14 mouse cellular contexts compared by ENCODE assay signal in genomic region chr4:139090303-139090940, GRCm38 (mm10). TPM values are rescaled to one million over a fixed set of nuclear protein-coding genes. Genes with fewer than 3 reads are reported as not detected.
DNase-seq lines count a peak whose midpoint lies in the region; ATAC-seq and TF ChIP-seq lines count a peak whose summit lies in the region.
"Had no signal": no experiment of that assay in that cellular context is flagged by ENCODE, and none has a peak within 500 bp of the region (broad histone marks: within the 10 kb centered on the region; RNA-seq: fewer than 3 reads in every experiment).

No protein-coding gene starts in this region.

- peak overlapping the region; percentile 46; the same call in 1 of the 2 replicates for H3K9ac ChIP-seq in hindbrain, embryonic 13.5 days
- no peak overlapping the region for H3K9ac ChIP-seq in hindbrain, embryonic 11.5 days (ENCODE audit: low read depth, low read length)
- peak overlapping the region; percentile 28; the same call in 1 of the 2 replicates for H3K9ac ChIP-seq in intestine, postnatal 0 days (ENCODE audit: low read depth, low read length)
- H3K9ac ChIP-seq in neural tube, embryonic 13.5 days: 0 out of 2 replicates have a peak overlapping the region, but pooled peaks have one; percentile 32
- H3K9ac ChIP-seq in forebrain, embryonic 15.5 days (replicated peaks): no peak overlapping the region
- H3K9ac ChIP-seq: liver, embryonic 13.5 days had no signal

- H3K4me2 ChIP-seq in hindbrain, embryonic 13.5 days: peak overlapping the region; percentile 89
- H3K4me2 ChIP-seq in hindbrain, embryonic 11.5 days (replicated peaks; ENCODE audit: low read depth, low read length): no peak overlapping the region
- peak overlapping the region; percentile 93 for H3K4me2 ChIP-seq in intestine, postnatal 0 days (replicated peaks; ENCODE audit: low read depth)
- H3K4me2 ChIP-seq in neural tube, embryonic 13.5 days: peak overlapping the region; percentile 92
- no peak overlapping the region for H3K4me2 ChIP-seq in forebrain, embryonic 15.5 days (replicated peaks)
- H3K4me2 ChIP-seq: liver, embryonic 13.5 days; midbrain, embryonic 11.5 days had no signal

- no peak for TF ChIP-seq POLR2A in cortical plate, adult 2 months (IDR thresholded peaks at IDR 0.05; ENCODE audit: extremely low read depth, insufficient read depth, low read length)

- no peak for ATAC-seq in hindbrain, embryonic 13.5 days (ENCODE audit: low FRiP score)
- ATAC-seq in hindbrain, embryonic 11.5 days (ENCODE audit: low FRiP score): no peak
- no peak for ATAC-seq in intestine, postnatal 0 days
- no peak for ATAC-seq in neural tube, embryonic 13.5 days (ENCODE audit: low read depth)
- ATAC-seq in forebrain, embryonic 15.5 days (replicated peaks): no peak

- no peak for TF ChIP-seq CTCF in cortical plate, adult 2 months (IDR thresholded peaks at IDR 0.05; ENCODE audit: extremely low read depth, insufficient read depth, low read length)
- no peak for TF ChIP-seq CTCF in intestine, postnatal 0 days (IDR thresholded peaks at IDR 0.05; ENCODE audit: low read depth)

- no peaks in the 10 kb centered on the region for H3K36me3 ChIP-seq in hindbrain, embryonic 13.5 days
- H3K36me3 ChIP-seq in hindbrain, embryonic 11.5 days (ENCODE audit: control insufficient read depth, insufficient read depth, low read length): no peaks in the 10 kb centered on the region
- H3K36me3 ChIP-seq in intestine, postnatal 0 days (ENCODE audit: control insufficient read depth, insufficient read depth): no peaks in the 10 kb centered on the region; the same call in 1 of the 2 replicates
- no peaks in the 10 kb centered on the region for H3K36me3 ChIP-seq in neural tube, embryonic 13.5 days
- no peaks in the 10 kb centered on the region for H3K36me3 ChIP-seq in forebrain, embryonic 15.5 days
- H3K36me3 ChIP-seq: forebrain, embryonic 10.5 days; liver, embryonic 13.5 days had no signal

- H3K4me3 ChIP-seq in hindbrain, embryonic 13.5 days: peak overlapping the region; percentile 60; the same call in 1 of the 2 replicates
- no peak overlapping the region for H3K4me3 ChIP-seq in hindbrain, embryonic 11.5 days (ENCODE audit: low read depth, low read length)
- peak overlapping the region; percentile 39; the same call in 1 of the 2 replicates for H3K4me3 ChIP-seq in cortical plate, adult 2 months (ENCODE audit: insufficient read depth, low read length)
- no peak overlapping the region for H3K4me3 ChIP-seq in intestine, postnatal 0 days (ENCODE audit: low read depth, low read length)
- H3K4me3 ChIP-seq in neural tube, embryonic 13.5 days: peak overlapping the region; percentile 64
- H3K4me3 ChIP-seq in forebrain, embryonic 15.5 days: no peak overlapping the region
- H3K4me3 ChIP-seq: liver, embryonic 13.5 days had no signal

- no peak overlapping the region for H3K27ac ChIP-seq in hindbrain, embryonic 13.5 days
- no peak overlapping the region for H3K27ac ChIP-seq in hindbrain, embryonic 11.5 days (ENCODE audit: low read depth, low read length)
- H3K27ac ChIP-seq in cortical plate, adult 2 months (ENCODE audit: insufficient read depth, low read length): no peak overlapping the region
- H3K27ac ChIP-seq in intestine, postnatal 0 days (ENCODE audit: low read depth, low read length): no peak overlapping the region
- H3K27ac ChIP-seq in neural tube, embryonic 13.5 days (replicated peaks): peak overlapping the region; percentile 85
- H3K27ac ChIP-seq in forebrain, embryonic 15.5 days (replicated peaks): no peak overlapping the region
- H3K27ac ChIP-seq: liver, embryonic 13.5 days had no signal

- DNase-seq in hindbrain, embryonic 11.5 days (ENCODE audit: low spot score): no peak
- DNase-seq in layer of hippocampus, postnatal 14 days (ENCODE audit: low spot score in 2 of 2): no peak
- DNase-seq in spleen, adult 12 weeks (ENCODE audit: low spot score): no peak
- DNase-seq: adrenal gland, postnatal 36 days; cerebellum, adult 9-10 months; liver, embryonic 13.5 days had no signal

- 67% methylated on average over 15 of the region's 15 CpGs for WGBS in hindbrain, embryonic 13.5 days
- 67% methylated on average over 15 of the region's 15 CpGs for WGBS in hindbrain, embryonic 11.5 days
- 44% methylated on average over 15 of the region's 15 CpGs for WGBS in intestine, postnatal 0 days
- WGBS in neural tube, embryonic 13.5 days: 71% methylated on average over 15 of the region's 15 CpGs
- WGBS in forebrain, embryonic 15.5 days: 71% methylated on average over 15 of the region's 15 CpGs

- peaks cover 92% of the 10 kb centered on the region for H3K27me3 ChIP-seq in hindbrain, embryonic 13.5 days
- H3K27me3 ChIP-seq in hindbrain, embryonic 11.5 days (ENCODE audit: control insufficient read depth, insufficient read depth, low read length): peaks cover 34% of the 10 kb centered on the region
- H3K27me3 ChIP-seq in intestine, postnatal 0 days (replicated peaks; ENCODE audit: control insufficient read depth, insufficient read depth, low read length): 0 out of 2 replicates have a peak, but pooled peaks cover 17% of the 10 kb centered on the region
- H3K27me3 ChIP-seq in neural tube, embryonic 13.5 days: peaks cover 63% of the 10 kb centered on the region
- peaks cover 44% of the 10 kb centered on the region for H3K27me3 ChIP-seq in forebrain, embryonic 15.5 days

- peaks cover 37% of the 10 kb centered on the region for H3K4me1 ChIP-seq in hindbrain, embryonic 13.5 days (replicated peaks)
- H3K4me1 ChIP-seq in hindbrain, embryonic 11.5 days (replicated peaks; ENCODE audit: control insufficient read depth, insufficient read depth, low read length): peaks cover 17% of the 10 kb centered on the region
- no peaks in the 10 kb centered on the region for H3K4me1 ChIP-seq in cortical plate, adult 2 months (ENCODE audit: control insufficient read depth, insufficient read depth, low read length)
- peaks cover 7% of the 10 kb centered on the region; the same call in 1 of the 2 replicates for H3K4me1 ChIP-seq in intestine, postnatal 0 days (replicated peaks; ENCODE audit: control insufficient read depth, insufficient read depth, low read length)
- peaks cover 42% of the 10 kb centered on the region for H3K4me1 ChIP-seq in neural tube, embryonic 13.5 days (replicated peaks)
- H3K4me1 ChIP-seq in forebrain, embryonic 15.5 days: peaks cover 20% of the 10 kb centered on the region

- no peaks in the 10 kb centered on the region; the same call in 1 of the 2 replicates for H3K9me3 ChIP-seq in hindbrain, embryonic 13.5 days
- no peaks in the 10 kb centered on the region for H3K9me3 ChIP-seq in hindbrain, embryonic 11.5 days (ENCODE audit: control insufficient read depth, low read length)
- H3K9me3 ChIP-seq in intestine, postnatal 0 days (ENCODE audit: control insufficient read depth): no peaks in the 10 kb centered on the region
- no peaks in the 10 kb centered on the region; the same call in 1 of the 2 replicates for H3K9me3 ChIP-seq in neural tube, embryonic 13.5 days
- H3K9me3 ChIP-seq in forebrain, embryonic 15.5 days: no peaks in the 10 kb centered on the region
- H3K9me3 ChIP-seq: liver, embryonic 13.5 days had no signal

RNA-seq across cellular contexts. Expression of gene Nbl1, which starts 2.4 kb away (rescaled TPM):
- polyA plus RNA-seq in hindbrain, embryonic 13.5 days (2015; fragmentation: Nextera tagmentation; extraction: Ambion mirVana): 40.8 and 45.3 TPM in 2 replicates
- 17.2 and 19.6 TPM in 2 replicates for polyA plus RNA-seq in hindbrain, embryonic 11.5 days (2014; fragmentation: Nextera tagmentation; extraction: Ambion mirVana)
- 81.1 and 82.4 TPM in 2 replicates for polyA plus RNA-seq in cortical plate, adult 2 months (2012; rRNA removed)
- polyA plus RNA-seq in intestine, postnatal 0 days (2015; fragmentation: Nextera tagmentation; extraction: Ambion mirVana): 37.6 and 39.9 TPM in 2 replicates
- 49.1 and 59.7 TPM in 2 replicates for polyA plus RNA-seq in neural tube, embryonic 13.5 days (2015; fragmentation: Nextera tagmentation; extraction: Ambion mirVana)
- total RNA-seq in layer of hippocampus, postnatal 14 days (2021): 10 to 100 TPM; 77.4 to 93.7 TPM
- 23.5 and 24.6 TPM in 2 replicates for polyA plus RNA-seq in forebrain, embryonic 15.5 days (2015; fragmentation: Nextera tagmentation; extraction: Ambion mirVana)

RNA-seq across cellular contexts. Expression of gene Htr6, which starts 15.1 kb away (rescaled TPM):
- 0.18 and 0.27 TPM in 2 replicates for polyA plus RNA-seq in hindbrain, embryonic 13.5 days (2015; fragmentation: Nextera tagmentation; extraction: Ambion mirVana)
- not detected in 2 replicates for polyA plus RNA-seq in hindbrain, embryonic 11.5 days (2014; fragmentation: Nextera tagmentation; extraction: Ambion mirVana)
- polyA plus RNA-seq in cortical plate, adult 2 months (2012; rRNA removed): 7.4 and 7.5 TPM in 2 replicates
- polyA plus RNA-seq in intestine, postnatal 0 days (2015; fragmentation: Nextera tagmentation; extraction: Ambion mirVana): 0.08 TPM in 1 of 2 replicates, not detected in the other
- 0.45 and 0.60 TPM in 2 replicates for polyA plus RNA-seq in neural tube, embryonic 13.5 days (2015; fragmentation: Nextera tagmentation; extraction: Ambion mirVana)
- total RNA-seq in layer of hippocampus, postnatal 14 days (2021): 1 to 10 TPM; 7.9 to 8.5 TPM
- polyA plus RNA-seq in forebrain, embryonic 15.5 days (2015; fragmentation: Nextera tagmentation; extraction: Ambion mirVana): 0.28 and 0.37 TPM in 2 replicates
- total RNA-seq: heart, adult 18-20 months had no signal
- polyA plus RNA-seq: liver, embryonic 13.5 days; midbrain, embryonic 11.5 days had no signal

RNA-seq across cellular contexts. Expression of gene Minos1, which starts 40.5 kb away (rescaled TPM):
- 424 and 441 TPM in 2 replicates for polyA plus RNA-seq in hindbrain, embryonic 13.5 days (2015; fragmentation: Nextera tagmentation; extraction: Ambion mirVana)
- 399 TPM in 2 replicates for polyA plus RNA-seq in hindbrain, embryonic 11.5 days (2014; fragmentation: Nextera tagmentation; extraction: Ambion mirVana)
- polyA plus RNA-seq in cortical plate, adult 2 months (2012; rRNA removed): 180 and 195 TPM in 2 replicates
- polyA plus RNA-seq in intestine, postnatal 0 days (2015; fragmentation: Nextera tagmentation; extraction: Ambion mirVana): 820 and 852 TPM in 2 replicates
- 431 and 499 TPM in 2 replicates for polyA plus RNA-seq in neural tube, embryonic 13.5 days (2015; fragmentation: Nextera tagmentation; extraction: Ambion mirVana)
- total RNA-seq in layer of hippocampus, postnatal 14 days (2021): 100 to 1,000 TPM; 212 to 218 TPM
- polyA plus RNA-seq in forebrain, embryonic 15.5 days (2015; fragmentation: Nextera tagmentation; extraction: Ambion mirVana): 390 and 438 TPM in 2 replicates

Comparison
In these comparisons a context has a peak if more than half of its experiments do, and no peak if none do; other contexts are left out.
1. H3K4me2 ChIP-seq: peak in hindbrain, embryonic 13.5 days (single experiment), intestine, postnatal 0 days (single experiment) and neural tube, embryonic 13.5 days (single experiment); none in hindbrain, embryonic 11.5 days (single experiment) and forebrain, embryonic 15.5 days (single experiment).
2. H3K4me3 ChIP-seq: peak in hindbrain, embryonic 13.5 days (single experiment), cortical plate, adult 2 months (single experiment) and neural tube, embryonic 13.5 days (single experiment); none in hindbrain, embryonic 11.5 days (single experiment), intestine, postnatal 0 days (single experiment) and forebrain, embryonic 15.5 days (single experiment).
3. H3K9ac ChIP-seq: peak in hindbrain, embryonic 13.5 days (single experiment), intestine, postnatal 0 days (single experiment) and neural tube, embryonic 13.5 days (single experiment); none in hindbrain, embryonic 11.5 days (single experiment) and forebrain, embryonic 15.5 days (single experiment).